Mouse (Mus musculus) B cell, adult 2 months (primary cell): ENCODE data around the gene Pip4k2c.
A peak's percentile ranks its signal among the peaks of the same experiment; 100 is the strongest.

Experiments used
- DNase-seq, 2 experiments: peaks; one replicate each; pipeline ENCODE4 v3.0.0; 2022

The Pip4k2c gene

GRCm38 (mm10) chr10:127188079-127188453, 23.3 kb downstream of the Pip4k2c start:
- no peak for DNase-seq

GRCm38 (mm10) chr10:127187371-127188078, 23.9 kb downstream of the Pip4k2c start:
- peak in 1 of 2 experiments; percentile 5 for DNase-seq

- DNase-seq = peak in 1 of 2 experiments; percentile 22
Measured at GRCm38 (mm10) chr10:127186451-127186850, 24.9 kb downstream of the Pip4k2c start.

- DNase-seq = peak in 1 of 2 experiments; percentile 2
Measured at GRCm38 (mm10) chr10:127185506-127185905, 25.9 kb downstream of the Pip4k2c start.

GRCm38 (mm10) chr10:127185101-127185500, 26.3 kb downstream of the Pip4k2c start:
- DNase-seq = peak in 1 of 2 experiments; percentile 2

- DNase-seq = no peak
Measured at GRCm38 (mm10) chr10:127183759-127184158, 27.6 kb downstream of the Pip4k2c start.

- DNase-seq = no peak
Measured at GRCm38 (mm10) chr10:127182624-127183023, 28.8 kb downstream of the Pip4k2c start.

GRCm38 (mm10) chr10:127181566-127181965, 29.8 kb downstream of the Pip4k2c start:
- no peak for DNase-seq

- DNase-seq = no peak
Measured at GRCm38 (mm10) chr10:127180695-127181047, 30.7 kb downstream of the Pip4k2c start.

GRCm38 (mm10) chr10:127179871-127180694, 31.3 kb downstream of the Pip4k2c start, which contains the start of gene Slc26a10:
Slc26a10 (minus strand) TSS chr10:127180645.
- peak; percentile 17 to 34 for DNase-seq

GRCm38 (mm10) chr10:127178286-127179027, 32.9 kb downstream of the Pip4k2c start:
- peak; percentile 35 to 39 for DNase-seq

- DNase-seq = peak; percentile 66 to 68
Measured at GRCm38 (mm10) chr10:127177719-127178118, 33.7 kb downstream of the Pip4k2c start.

GRCm38 (mm10) chr10:127177235-127177634, 34.1 kb downstream of the Pip4k2c start:
- DNase-seq = no peak

GRCm38 (mm10) chr10:127176756-127177155, 34.6 kb downstream of the Pip4k2c start:
- no peak for DNase-seq

GRCm38 (mm10) chr10:127176228-127176627, 35.2 kb downstream of the Pip4k2c start:
- peak in 1 of 2 experiments; percentile 10 for DNase-seq

- peak; percentile 4 to 14 for DNase-seq
Measured at GRCm38 (mm10) chr10:127174170-127174569, 37.2 kb downstream of the Pip4k2c start.

GRCm38 (mm10) chr10:127173148-127174065, 38.0 kb downstream of the Pip4k2c start:
- peak in 1 of 2 experiments; percentile 5 for DNase-seq

GRCm38 (mm10) chr10:127171631-127172200, 39.7 kb downstream of the Pip4k2c start:
- DNase-seq = peak; percentile 4 to 10

- DNase-seq = peak; percentile 91 to 93
Measured at GRCm38 (mm10) chr10:127170837-127171272, 40.5 kb downstream of the Pip4k2c start.

- DNase-seq = peak in 1 of 2 experiments; percentile 33
Measured at GRCm38 (mm10) chr10:127170002-127170401, 41.4 kb downstream of the Pip4k2c start.

- DNase-seq = peak in 1 of 2 experiments; percentile 21
Measured at GRCm38 (mm10) chr10:127167614-127168192, 43.7 kb downstream of the Pip4k2c start.
